Mouse (Mus musculus) myocyte (in vitro differentiated cells): ENCODE measurements at regions not wholly inside any gene's neighbourhood (a gene's known extent, or its start where the extent isn't known, plus 50 kb on each side); places are given as distances from the start of the nearest gene placed in this dataset.

Source experiments
- CEBPB ChIP-seq: IDR thresholded peaks from 2 replicates; pipeline ENCODE4 v1.6.1; 2011; ENCODE audit warnings: mild to moderate bottlenecking, moderate library complexity; ENCODE audit not compliant: poor library complexity, insufficient read depth, severe bottlenecking
- MAX ChIP-seq: IDR thresholded peaks from one replicate; pipeline ENCODE4 v1.6.1; 2011; ENCODE audit warnings: low read depth, mild to moderate bottlenecking, control low read depth
- MYOD1 ChIP-seq, 3 experiments: IDR thresholded peaks; one replicate each; pipeline ENCODE4 v1.6.1; 2011; ENCODE audit warnings: control low read depth in 2 of 3, low read depth in 2 of 3, mild to moderate bottlenecking in 2 of 3, moderate library complexity in 1 of 3; ENCODE audit not compliant: insufficient read length in 2 of 3, control insufficient read depth in 1 of 3
- POLR2A ChIP-seq: IDR thresholded peaks from one replicate; pipeline ENCODE4 v1.6.1; 2011; ENCODE audit warnings: low read depth, mild to moderate bottlenecking, control low read depth, moderate library complexity; ENCODE audit not compliant: insufficient read length
- POLR2AphosphoS2 ChIP-seq: IDR thresholded peaks from one replicate; pipeline ENCODE4 v1.6.1; 2011; ENCODE audit warnings: low read depth, control low read depth; ENCODE audit not compliant: insufficient read length
- SRF ChIP-seq: IDR thresholded peaks from one replicate; pipeline ENCODE4 v1.6.1; 2011; ENCODE audit warnings: low read depth; ENCODE audit not compliant: control insufficient read depth, insufficient read length
- TCF12 ChIP-seq: IDR thresholded peaks from one replicate; pipeline ENCODE4 v1.6.1; 2011; ENCODE audit warnings: mild to moderate bottlenecking, control low read depth; ENCODE audit not compliant: poor library complexity, insufficient read depth, severe bottlenecking
- USF1 ChIP-seq: IDR thresholded peaks from one replicate; pipeline ENCODE4 v1.6.1; 2011; ENCODE audit warnings: low read depth, mild to moderate bottlenecking, control low read depth, moderate library complexity

- TF ChIP-seq MYOD1 (IDR thresholded peaks at IDR 0.05; ENCODE audit: control insufficient read depth in 1 of 3, insufficient read length in 2 of 3, low read depth in 2 of 3) (no peak), POLR2A (no peak), MAX (no peak), POLR2AphosphoS2 (no peak), TCF12 (no peak), USF1 (no peak), SRF (no peak), CEBPB (no peak)
Observed at GRCm38 (mm10) chr7:62571759-62572158, 107.4 kb upstream of the Peg12 start.
